Mouse (Mus musculus) hindbrain, embryonic 10.5 days (tissue): ENCODE data around the gene Traf3ip2. TPM values are rescaled to one million over a fixed set of nuclear protein-coding genes. Genes with fewer than 3 reads are reported as not detected.

Experiments used
- DNase-seq: peaks from one replicate; pipeline ENCODE4 v3.0.0-alpha.2; 2017; ENCODE audit warnings: low spot score
- H3K27ac ChIP-seq: fragments of 300-500 bp; sonication (generic); 2 replicates; pipeline ENCODE4 v1.5.1; 2016; ENCODE audit warnings: mild to moderate bottlenecking, moderate library complexity
- H3K27me3 ChIP-seq: fragments of 300-500 bp; sonication (generic); 2 replicates; pipeline ENCODE4 v1.6.1; 2016; ENCODE audit warnings: mild to moderate bottlenecking; ENCODE audit not compliant: poor library complexity, insufficient read depth, severe bottlenecking
- H3K36me3 ChIP-seq: fragments of 300-500 bp; sonication (generic); 2 replicates; pipeline ENCODE4 v1.6.1; 2016; ENCODE audit warnings: mild to moderate bottlenecking, moderate library complexity
- H3K4me1 ChIP-seq: fragments of 300-500 bp; sonication (generic); replicated peaks from 2 replicates; pipeline ENCODE4 v1.6.1; 2016; ENCODE audit warnings: mild to moderate bottlenecking
- H3K4me3 ChIP-seq: fragments of 300-500 bp; sonication (generic); 2 replicates; pipeline ENCODE4 v1.5.1; 2016; ENCODE audit warnings: mild to moderate bottlenecking, moderate library complexity
- H3K9me3 ChIP-seq: fragments of 300-500 bp; sonication (generic); 2 replicates; pipeline ENCODE4 v1.6.1; 2016; ENCODE audit warnings: mild to moderate bottlenecking, moderate library complexity
- WGBS: fragments of 180-500 bp; shearing (Covaris S2); methylation state at CpG from one replicate; pipeline ENCODE4 v1.1.7; 2016; 5-methylcytosine and 5-hydroxymethylcytosine counted together
- polyA plus RNA-seq: library from polyadenylated mRNA; unstranded; fragments of >200 nt; fragmentation: Nextera tagmentation; extraction: Ambion mirVana; gene quantifications from 2 replicates; pipeline ENCODE4 v1.2.1, GENCODE M21; 2016

The Traf3ip2 gene
- polyA plus RNA-seq, 1 experiment from 2014 or later = 8.3 TPM

DNA sequence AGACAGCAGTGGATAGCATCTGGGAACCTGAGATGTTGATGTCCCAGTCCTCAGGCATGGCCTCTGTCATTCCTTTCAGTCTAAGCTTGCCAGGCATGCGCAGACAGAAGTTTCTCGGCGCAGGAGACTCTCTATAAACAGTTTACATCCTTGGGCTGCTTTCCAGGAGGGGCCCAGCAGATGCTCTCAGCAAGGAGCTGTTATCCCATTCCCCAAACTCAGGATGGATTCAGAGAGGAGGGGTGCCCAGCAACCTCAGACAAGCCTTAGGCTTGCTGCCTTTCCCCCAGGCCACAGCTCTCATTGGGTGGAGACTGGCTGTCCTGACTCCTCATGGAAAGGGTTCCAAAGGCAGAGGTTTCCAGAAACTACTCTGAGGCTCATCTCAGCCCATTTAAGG, 1.5 kb upstream of the Traf3ip2 start:
- 82% methylated on average over 3 of the region's 3 CpGs for WGBS
- Histone ChIP-seq H3K9me3 (peaks cover 6% of the 10 kb centered on the region), H3K4me1 (peaks cover 34% of the 10 kb centered on the region), H3K36me3 (no peaks in the 10 kb centered on the region), H3K27me3 (no peaks in the 10 kb centered on the region), H3K4me3 (no peak overlapping the region), H3K27ac (no peak overlapping the region)
- no peak for DNase-seq

DNA sequence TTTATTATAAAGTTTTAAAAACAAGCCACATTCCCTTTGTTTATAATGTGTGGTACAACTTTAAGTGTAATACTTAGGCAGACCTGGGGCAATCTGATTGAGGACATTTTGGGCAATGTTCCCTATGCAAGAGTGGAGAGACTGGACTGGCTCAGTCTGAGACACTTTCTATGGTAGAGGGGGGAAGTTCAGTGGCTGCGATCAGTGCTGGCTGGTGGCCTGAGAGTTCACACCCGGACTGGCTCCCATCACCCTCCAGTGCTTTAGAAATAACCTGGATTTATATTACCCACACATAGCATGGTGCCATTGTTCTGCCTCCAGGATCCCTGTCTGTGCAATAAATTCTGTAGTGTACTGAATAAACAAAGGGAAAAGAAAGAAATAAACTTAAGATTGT, 603 bp upstream of the Traf3ip2 start:
- Histone ChIP-seq H3K4me3 (no peak overlapping the region), H3K27ac (no peak overlapping the region)
- 79% methylated on average over 2 of the region's 2 CpGs for WGBS

DNA sequence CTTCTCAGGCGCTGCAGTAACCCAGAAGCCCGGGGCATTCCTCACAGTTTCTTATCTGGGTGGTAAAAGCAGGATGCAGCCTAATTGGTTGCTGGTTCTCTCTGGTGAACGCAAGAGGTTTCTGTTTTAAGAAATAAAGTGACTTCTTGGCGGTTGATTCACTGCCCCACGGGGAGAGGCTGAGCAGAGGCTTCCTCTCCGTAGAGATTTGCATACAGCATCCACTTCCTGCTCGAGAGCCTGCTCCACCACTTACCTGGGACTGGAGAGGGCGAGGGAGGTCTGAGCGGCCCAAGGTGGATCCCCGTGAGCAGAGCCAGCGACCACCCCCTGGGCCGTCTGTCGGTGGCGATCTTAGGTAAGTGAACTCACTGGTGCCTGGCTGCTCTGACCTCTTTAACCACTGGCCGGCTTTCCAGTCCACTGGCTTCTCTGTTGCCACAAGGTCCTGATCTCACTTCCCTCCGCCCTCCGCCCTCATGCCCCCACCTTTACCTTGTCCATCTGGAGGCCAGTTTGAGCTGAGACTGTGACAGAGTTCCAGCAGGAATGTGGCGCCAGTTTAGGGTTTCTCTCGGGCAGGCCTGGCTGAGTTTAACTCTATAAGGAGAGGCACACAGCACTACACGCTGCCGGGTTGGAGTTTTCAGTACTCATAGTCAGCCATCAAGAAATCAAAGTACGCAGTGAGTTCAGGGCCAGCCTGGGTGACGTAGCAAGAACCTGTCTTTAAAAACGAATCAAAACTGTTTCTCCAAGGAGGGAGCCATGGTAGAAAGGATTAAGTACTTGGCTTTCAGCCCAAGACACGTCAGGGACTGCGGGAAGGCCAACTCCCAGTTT, 476 bp downstream of the Traf3ip2 start:
- H3K4me1 ChIP-seq = peaks cover 34% of the 10 kb centered on the region
- no peaks in the 10 kb centered on the region for H3K36me3 ChIP-seq
- peak overlapping the region; percentile 76 for H3K27ac ChIP-seq
- WGBS = 15% methylated on average over 26 of the region's 26 CpGs
- H3K4me3 ChIP-seq = peak overlapping the region; percentile 43
- H3K27me3 ChIP-seq = no peaks in the 10 kb centered on the region
- peak; percentile 67 for DNase-seq
- no peaks in the 10 kb centered on the region; the same call in none of the 2 replicates for H3K9me3 ChIP-seq

More for the DNA sequence above, 603 bp upstream of the Traf3ip2 start:
- Histone ChIP-seq H3K4me1 (peaks cover 34% of the 10 kb centered on the region), H3K9me3 (no peaks in the 10 kb centered on the region; the same call in none of the 2 replicates), H3K27me3 (no peaks in the 10 kb centered on the region), H3K36me3 (no peaks in the 10 kb centered on the region)
- no peak for DNase-seq

DNA sequence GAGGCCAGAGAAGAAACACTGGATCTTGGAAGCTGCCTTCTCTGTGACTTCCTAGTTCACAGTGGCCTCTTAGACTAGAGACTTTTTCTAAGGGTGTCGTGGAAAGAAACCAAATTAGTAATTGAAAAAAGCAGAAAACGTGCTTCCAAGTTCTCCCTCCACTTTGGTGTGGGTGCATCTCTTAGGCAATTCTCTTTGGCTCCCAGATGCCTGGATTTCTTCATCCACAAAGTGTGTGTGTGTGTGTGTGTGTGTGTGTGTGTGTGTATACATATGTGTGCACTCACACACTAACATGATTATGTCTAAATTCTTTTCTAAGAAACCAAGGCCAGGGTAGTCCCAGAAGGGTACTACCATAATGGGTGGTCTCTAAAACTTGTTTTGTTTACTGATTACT, 1.2 kb downstream of the Traf3ip2 start:
- 61% methylated on average over 2 of the region's 2 CpGs for WGBS
- Histone ChIP-seq H3K27ac (peak overlapping the region; percentile 76), H3K27me3 (no peaks in the 10 kb centered on the region), H3K9me3 (no peaks in the 10 kb centered on the region; the same call in 1 of the 2 replicates), H3K4me1 (peaks cover 34% of the 10 kb centered on the region), H3K36me3 (no peaks in the 10 kb centered on the region), H3K4me3 (peak overlapping the region; percentile 43; the same call in 1 of the 2 replicates)
- no peak for DNase-seq

DNA sequence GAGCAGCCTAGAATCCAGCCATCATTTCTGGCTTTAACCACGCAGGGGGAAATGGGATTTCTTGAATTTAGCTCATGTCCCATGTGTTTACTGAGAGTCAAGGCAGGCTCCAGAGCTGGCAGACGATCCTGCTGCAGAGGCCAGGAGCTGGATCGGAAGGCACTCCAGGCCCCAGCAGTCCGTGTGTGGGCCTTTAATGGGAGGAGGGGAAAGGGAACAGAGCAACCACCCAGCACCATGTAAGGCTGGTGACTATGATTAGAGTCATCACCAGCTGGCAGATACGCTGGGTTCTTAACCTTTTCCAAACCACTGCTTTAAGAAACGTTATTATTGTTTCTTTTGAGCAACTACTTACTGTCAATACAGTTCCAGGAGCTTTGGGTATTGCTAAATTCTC, 1.9 kb downstream of the Traf3ip2 start:
- Histone ChIP-seq H3K4me3 (no peak overlapping the region), H3K27me3 (no peaks in the 10 kb centered on the region), H3K4me1 (peaks cover 34% of the 10 kb centered on the region), H3K36me3 (no peaks in the 10 kb centered on the region), H3K27ac (peak overlapping the region; percentile 59), H3K9me3 (no peaks in the 10 kb centered on the region)
- DNase-seq = no peak
- 30% methylated on average over 6 of the region's 6 CpGs for WGBS

DNA sequence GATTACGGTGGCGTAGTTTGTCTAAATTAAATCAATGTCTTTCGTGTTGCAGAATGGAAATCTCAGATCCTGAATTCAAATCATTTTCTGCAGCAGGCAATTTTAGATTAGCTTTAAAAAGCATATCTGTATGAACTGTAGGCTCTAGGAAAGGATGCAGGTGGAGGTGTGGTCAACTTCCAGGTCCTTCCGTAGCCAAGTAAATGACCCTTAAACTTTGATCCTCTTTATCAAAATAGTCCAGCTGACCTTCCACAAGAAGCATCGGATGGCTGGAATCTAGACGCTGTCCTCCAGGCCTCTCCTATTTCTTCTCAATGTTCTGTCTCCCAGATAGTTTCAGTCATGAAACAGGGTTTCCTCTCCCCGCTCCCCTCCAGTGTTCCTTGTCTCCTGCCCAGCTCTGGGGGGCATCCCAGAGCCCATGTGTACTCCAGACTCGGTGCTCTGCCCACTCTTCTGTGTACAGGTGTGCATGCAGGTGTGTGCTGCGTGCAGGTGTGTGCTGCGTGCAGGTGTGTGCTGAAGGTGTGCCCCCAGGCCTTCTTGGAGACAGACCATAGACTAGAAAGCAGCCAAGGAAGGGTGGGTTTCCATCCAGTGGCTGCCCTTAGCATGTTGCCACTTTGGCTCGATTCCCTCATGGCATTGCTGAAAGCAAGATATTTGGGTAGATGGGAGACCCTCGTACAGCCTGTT, 2.9 kb downstream of the Traf3ip2 start:
- Histone ChIP-seq H3K36me3 (0 out of 2 replicates have a peak, but pooled peaks cover 2% of the 10 kb centered on the region), H3K4me1 (peaks cover 34% of the 10 kb centered on the region), H3K27ac (no peak overlapping the region), H3K4me3 (no peak overlapping the region), H3K27me3 (no peaks in the 10 kb centered on the region), H3K9me3 (no peaks in the 10 kb centered on the region)
- DNase-seq = no peak
- 88% methylated on average over 12 of the region's 12 CpGs for WGBS

DNA sequence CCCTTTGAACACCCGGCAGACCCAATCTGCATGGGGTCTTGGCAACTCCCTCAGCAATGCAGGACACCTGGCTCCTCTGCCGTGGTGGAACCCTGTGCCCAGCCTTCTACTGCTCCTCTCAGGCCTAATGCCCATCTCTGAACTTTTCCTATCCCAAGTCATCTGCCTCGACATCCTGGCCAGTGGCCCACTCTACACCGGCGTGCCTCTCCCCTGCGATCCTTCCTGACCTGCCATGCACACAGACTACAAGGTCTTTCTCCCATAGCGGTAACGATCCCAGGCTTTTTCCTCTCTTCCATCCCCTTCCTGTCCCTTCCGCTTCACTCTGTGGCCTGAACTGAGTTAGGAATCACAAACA, 3.5 kb downstream of the Traf3ip2 start:
- peak overlapping the region; percentile 12; the same call in 1 of the 2 replicates for H3K27ac ChIP-seq

DNA sequence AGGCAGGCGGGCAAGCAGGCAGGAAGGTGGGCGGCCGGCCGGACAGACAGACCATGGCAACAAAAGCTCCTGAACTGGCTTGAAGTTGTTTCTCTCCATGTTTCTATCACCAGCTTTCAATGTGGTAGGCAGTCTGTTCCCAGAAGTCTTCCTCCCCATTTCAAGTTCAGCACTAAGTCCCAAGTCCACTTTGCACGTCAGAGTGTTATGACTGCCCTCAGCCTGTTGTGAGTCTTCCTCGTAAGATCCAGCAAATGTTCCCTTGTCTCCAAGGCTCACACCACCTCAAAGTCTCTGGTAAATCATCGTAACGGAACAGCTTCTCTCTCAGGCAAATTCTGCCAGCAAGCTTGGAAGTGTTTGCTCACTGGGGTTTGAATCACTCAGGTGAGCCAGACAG, 3.9 kb downstream of the Traf3ip2 start:
- 93% methylated on average over 8 of the region's 8 CpGs for WGBS

More for the DNA sequence above, 3.5 kb downstream of the Traf3ip2 start:
- Histone ChIP-seq H3K9me3 (no peaks in the 10 kb centered on the region), H3K4me3 (no peak overlapping the region), H3K27me3 (no peaks in the 10 kb centered on the region), H3K36me3 (0 out of 2 replicates have a peak, but pooled peaks cover 7% of the 10 kb centered on the region), H3K4me1 (peaks cover 28% of the 10 kb centered on the region)
- WGBS = 83% methylated on average over 9 of the region's 9 CpGs
- no peak for DNase-seq

DNA sequence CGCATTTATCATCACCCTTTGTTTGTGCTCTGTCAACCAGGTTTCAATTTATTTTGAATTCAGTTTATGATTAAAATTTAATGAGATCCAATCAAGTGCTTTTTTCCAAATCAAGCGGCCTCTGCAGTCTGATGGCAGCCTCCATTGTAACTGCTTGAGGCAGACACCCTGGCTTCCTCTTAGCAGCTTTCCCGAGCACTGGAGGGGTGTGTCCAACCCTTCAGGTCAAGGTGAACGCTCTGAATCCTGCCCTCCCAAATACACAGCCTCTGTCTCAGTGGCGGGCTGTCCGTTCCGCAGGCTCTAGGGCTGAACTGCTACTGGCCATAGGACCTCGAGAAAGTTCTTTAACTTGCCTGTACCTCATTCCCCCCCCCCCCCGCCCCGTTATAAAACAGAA, 5.7 kb downstream of the Traf3ip2 start:
- Histone ChIP-seq H3K4me1 (peaks cover 19% of the 10 kb centered on the region), H3K36me3 (peaks cover 18% of the 10 kb centered on the region), H3K4me3 (no peak overlapping the region), H3K9me3 (no peaks in the 10 kb centered on the region), H3K27ac (peak overlapping the region; percentile 59; the same call in 1 of the 2 replicates), H3K27me3 (no peaks in the 10 kb centered on the region)
- no peak for DNase-seq
- WGBS = 79% methylated on average over 10 of the region's 10 CpGs

More for the DNA sequence above, 3.9 kb downstream of the Traf3ip2 start:
- Histone ChIP-seq H3K4me3 (no peak overlapping the region), H3K27me3 (no peaks in the 10 kb centered on the region), H3K4me1 (peaks cover 26% of the 10 kb centered on the region), H3K27ac (peak overlapping the region; percentile 12; the same call in 1 of the 2 replicates), H3K9me3 (no peaks in the 10 kb centered on the region), H3K36me3 (peaks cover 11% of the 10 kb centered on the region; the same call in 1 of the 2 replicates)
- DNase-seq = no peak

DNA sequence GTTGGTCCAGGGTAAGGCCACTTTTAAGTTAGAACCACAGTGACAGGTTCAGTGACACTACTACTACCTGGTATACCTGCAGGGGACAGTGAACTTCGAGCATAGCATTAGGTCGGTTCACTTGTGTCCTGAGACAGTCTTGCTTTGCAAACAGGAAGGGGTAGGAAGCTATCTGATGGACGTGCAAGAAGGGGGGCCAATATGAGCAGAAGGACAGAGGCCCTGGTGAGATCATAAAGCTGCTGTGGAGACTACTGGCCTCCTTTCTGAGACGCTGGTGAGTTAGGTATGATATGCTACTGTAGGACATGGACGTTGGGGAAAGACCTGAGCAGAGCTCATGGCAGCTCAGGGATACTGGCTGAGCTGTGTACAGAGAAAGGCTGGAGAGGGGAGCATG, 7.9 kb downstream of the Traf3ip2 start:
- Histone ChIP-seq H3K4me3 (no peak overlapping the region), H3K9me3 (no peaks in the 10 kb centered on the region)

DNA sequence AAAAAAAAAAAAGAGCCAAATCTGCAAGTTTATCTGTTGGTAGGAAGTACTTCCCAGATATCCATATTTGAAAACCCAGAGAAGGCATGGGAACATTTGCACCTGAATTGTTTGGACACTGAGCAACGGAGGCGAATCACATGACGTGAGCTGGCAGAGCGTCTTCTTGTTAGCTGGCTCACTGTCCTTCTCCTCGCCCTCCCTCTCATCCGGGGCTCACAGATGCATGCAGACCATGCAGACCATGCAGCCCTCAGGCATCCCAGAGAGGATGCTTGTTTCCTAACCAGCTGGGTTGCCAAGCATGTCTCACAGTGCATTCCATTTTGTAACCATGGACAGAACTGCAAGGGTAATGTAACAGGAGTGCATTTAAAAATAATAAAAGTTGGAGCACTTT, 11.1 kb downstream of the Traf3ip2 start:
- Histone ChIP-seq H3K4me3 (no peak overlapping the region), H3K27ac (no peak overlapping the region), H3K27me3 (no peaks in the 10 kb centered on the region), H3K9me3 (no peaks in the 10 kb centered on the region), H3K36me3 (peaks cover 24% of the 10 kb centered on the region), H3K4me1 (peaks cover 21% of the 10 kb centered on the region)
- no peak for DNase-seq
- WGBS = 79% methylated on average over 6 of the region's 6 CpGs

More for the DNA sequence above, 7.9 kb downstream of the Traf3ip2 start:
- Histone ChIP-seq H3K4me1 (peaks cover 12% of the 10 kb centered on the region; the same call in 1 of the 2 replicates), H3K27ac (no peak overlapping the region), H3K36me3 (peaks cover 18% of the 10 kb centered on the region), H3K27me3 (no peaks in the 10 kb centered on the region)
- DNase-seq = no peak
- WGBS = 91% methylated on average over 5 of the region's 5 CpGs

DNA sequence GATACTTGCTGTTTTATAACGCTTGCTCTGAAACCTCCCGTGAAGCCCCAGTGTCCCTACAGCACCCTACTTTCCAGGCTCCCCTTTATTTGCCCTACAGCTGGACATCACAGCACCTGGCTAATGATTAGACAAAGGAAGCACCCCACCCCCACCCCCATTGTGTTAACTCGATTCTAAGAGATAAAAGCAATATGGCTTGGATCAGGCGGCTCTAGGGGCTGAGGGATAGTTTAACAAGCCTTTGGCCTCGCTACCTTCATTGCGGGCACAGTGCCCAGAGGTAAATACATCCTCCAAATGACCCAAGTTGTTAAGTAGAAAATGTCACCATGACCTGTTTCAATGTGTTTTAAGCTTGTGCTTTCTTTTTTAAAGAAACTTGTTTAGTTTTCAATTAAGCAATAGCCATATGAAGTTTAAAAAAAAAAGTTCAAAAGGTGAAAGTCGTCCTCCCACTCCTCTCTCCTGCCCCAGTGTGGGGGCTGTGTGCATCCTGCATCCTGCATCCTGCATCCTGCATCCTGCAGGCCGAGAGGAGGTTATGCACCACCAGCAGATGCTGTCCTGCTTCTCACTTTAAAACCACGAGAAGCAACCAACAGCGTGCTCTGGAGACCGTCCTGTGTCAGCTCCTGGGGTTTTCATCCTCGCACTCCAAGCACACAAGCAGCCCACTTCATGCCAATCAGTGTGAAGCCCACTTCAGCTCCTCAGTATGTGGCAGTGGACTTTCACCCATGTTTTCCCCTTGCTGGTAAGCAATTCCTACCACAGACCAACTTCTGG, 12.3 kb downstream of the Traf3ip2 start:
- Histone ChIP-seq H3K27ac (peak overlapping the region; percentile 45; the same call in 1 of the 2 replicates), H3K36me3 (peaks cover 24% of the 10 kb centered on the region), H3K4me1 (peaks cover 33% of the 10 kb centered on the region), H3K27me3 (no peaks in the 10 kb centered on the region), H3K4me3 (no peak overlapping the region), H3K9me3 (no peaks in the 10 kb centered on the region)
- WGBS = 67% methylated on average over 12 of the region's 12 CpGs
- no peak for DNase-seq
